Mouse (Mus musculus): ENCODE data around the gene Rln3. TPM values are rescaled to one million over a fixed set of nuclear protein-coding genes. Genes with fewer than 3 reads are reported as not detected.
A peak's percentile ranks its signal among the peaks of the same experiment; 100 is the strongest.

The Rln3 gene
- polyA plus RNA-seq, 2 experiments = not detected

DNA sequence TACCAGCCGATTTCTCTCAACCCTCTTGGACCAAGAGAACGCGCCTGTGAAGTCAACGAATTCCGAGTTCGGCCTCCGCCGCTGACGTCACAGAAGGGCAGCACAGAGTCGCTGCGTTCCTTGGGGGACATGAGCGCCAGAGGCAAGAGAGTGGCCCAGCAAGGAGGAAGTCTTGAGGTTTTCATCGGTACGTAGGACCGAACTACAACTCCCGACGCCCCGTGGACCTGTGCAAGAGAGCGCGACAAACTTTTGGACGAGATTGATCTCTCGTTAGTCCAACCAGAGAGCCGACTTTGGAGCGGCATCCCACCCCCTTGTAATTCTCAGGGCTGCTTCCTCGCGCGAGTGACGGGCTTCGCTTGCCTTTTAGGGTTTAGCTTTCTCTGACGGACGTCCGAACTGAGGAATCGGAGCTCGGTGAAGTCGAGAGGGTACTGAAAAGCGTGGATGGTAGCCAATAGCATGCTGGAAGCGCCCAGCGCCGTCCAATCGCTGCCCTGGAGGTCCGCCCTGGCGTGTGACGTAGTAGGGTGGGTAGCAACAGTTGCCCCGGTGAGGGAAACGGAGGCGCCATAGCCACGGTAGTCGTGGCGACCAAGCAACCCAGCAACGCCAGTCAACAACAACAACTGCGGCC lies 21.6 kb upstream of the Rln3 start, which contains the start of gene Rfx1:
TSS of gene Rfx1 (plus strand) at position 544 of the 640 bp plus-strand sequence.
- H3K27ac ChIP-seq = peak within 1 kb of the TSS; percentile 97
- peak; percentile 95 for ATAC-seq (ENCODE audit: insufficient read depth)
- peak; percentile 99 for DNase-seq (ENCODE audit: low read depth in 3 of 3, low spot score in 3 of 3)
- peaks cover 0 to 22% of the 10 kb centered on the region in 2 experiments for H3K4me1 ChIP-seq (replicated peaks; ENCODE audit: control insufficient read depth in 2 of 2, insufficient read depth in 2 of 2, low read length in 1 of 2)
- H3K4me2 ChIP-seq (ENCODE audit: low read depth) = peak within 1 kb of the TSS; percentile 95
- H3K4me3 ChIP-seq (ENCODE audit: insufficient read depth in 1 of 2, low read depth in 2 of 2, low read length in 2 of 2) = peak within 1 kb of the TSS; percentile 76 to 91
- H3K27me3 ChIP-seq (ENCODE audit: control insufficient read depth, insufficient read depth, low read length) = no peaks in the 10 kb centered on the region
- TF ChIP-seq CTCF (IDR thresholded peaks at IDR 0.05; ENCODE audit: low read depth) = peak; percentile 24; the same call in 1 of the 2 replicates
- TF ChIP-seq EP300 (IDR thresholded peaks at IDR 0.05; ENCODE audit: low read depth) = peak; percentile 30; the same call in 1 of the 2 replicates
- under 1% methylated on average over 51 of the region's 51 CpGs for WGBS (ENCODE audit: insufficient replicate concordance)
- H3K9me3 ChIP-seq (ENCODE audit: control insufficient read depth, low read length) = no peaks in the 10 kb centered on the region
- peak within 1 kb of the TSS; percentile 93 for H3K9ac ChIP-seq (replicated peaks)
- no peaks in the 10 kb centered on the region for H3K36me3 ChIP-seq (replicated peaks; ENCODE audit: control insufficient read depth, insufficient read depth, low read depth)

DNA sequence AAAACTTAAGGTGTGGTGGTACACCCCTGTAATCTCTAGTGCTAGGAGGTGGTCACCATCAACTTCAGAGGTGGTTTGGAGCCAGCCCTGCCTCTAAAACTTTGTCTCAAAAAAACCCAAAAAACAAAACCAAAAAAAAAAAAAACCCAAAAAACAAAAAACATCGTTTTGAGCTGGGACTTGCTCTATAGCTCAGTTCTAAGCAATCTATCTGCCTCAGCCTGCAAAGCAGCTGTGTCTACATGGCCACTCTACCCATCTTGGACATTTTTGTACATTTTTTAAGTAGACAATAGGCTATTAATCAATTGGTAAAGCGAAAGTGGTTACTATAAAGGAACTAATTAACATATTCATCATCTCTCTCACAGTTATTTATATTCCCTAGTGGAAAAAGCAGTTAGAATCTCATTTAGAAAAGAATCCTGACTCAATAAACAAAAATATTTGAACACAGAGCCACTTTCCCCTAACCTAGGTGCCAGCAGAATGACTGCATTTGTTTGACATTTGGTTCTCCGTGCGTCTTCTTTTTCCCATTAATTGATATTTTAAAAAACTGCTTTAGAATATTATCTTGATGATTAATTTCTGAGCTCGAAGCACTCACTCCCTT lies 20.8 kb upstream of the Rln3 start:
- Histone ChIP-seq H3K9ac (replicated peaks) (peak overlapping the region; percentile 85), H3K4me1 (replicated peaks; ENCODE audit: control insufficient read depth in 2 of 2, insufficient read depth in 2 of 2, low read length in 1 of 2) (peaks cover 0 to 24% of the 10 kb centered on the region in 2 experiments), H3K27ac (peak overlapping the region; percentile 97), H3K36me3 (replicated peaks; ENCODE audit: control insufficient read depth, insufficient read depth, low read depth) (no peaks in the 10 kb centered on the region), H3K4me2 (ENCODE audit: low read depth) (peak overlapping the region; percentile 95), H3K4me3 (ENCODE audit: insufficient read depth in 1 of 2, low read depth in 2 of 2, low read length in 2 of 2) (peak overlapping the region; percentile 76 to 91), H3K9me3 (ENCODE audit: control insufficient read depth, low read length) (no peaks in the 10 kb centered on the region), H3K27me3 (ENCODE audit: control insufficient read depth, insufficient read depth, low read length) (no peaks in the 10 kb centered on the region)
- ATAC-seq (ENCODE audit: insufficient read depth) = no peak
- 23% methylated on average over 5 of the region's 5 CpGs for WGBS (ENCODE audit: insufficient replicate concordance)
- TF ChIP-seq CTCF (IDR thresholded peaks at IDR 0.05; ENCODE audit: low read depth) = no peak
- TF ChIP-seq EP300 (IDR thresholded peaks at IDR 0.05; ENCODE audit: low read depth) = no peak
- no peak for DNase-seq (ENCODE audit: low read depth in 3 of 3, low spot score in 3 of 3)

DNA sequence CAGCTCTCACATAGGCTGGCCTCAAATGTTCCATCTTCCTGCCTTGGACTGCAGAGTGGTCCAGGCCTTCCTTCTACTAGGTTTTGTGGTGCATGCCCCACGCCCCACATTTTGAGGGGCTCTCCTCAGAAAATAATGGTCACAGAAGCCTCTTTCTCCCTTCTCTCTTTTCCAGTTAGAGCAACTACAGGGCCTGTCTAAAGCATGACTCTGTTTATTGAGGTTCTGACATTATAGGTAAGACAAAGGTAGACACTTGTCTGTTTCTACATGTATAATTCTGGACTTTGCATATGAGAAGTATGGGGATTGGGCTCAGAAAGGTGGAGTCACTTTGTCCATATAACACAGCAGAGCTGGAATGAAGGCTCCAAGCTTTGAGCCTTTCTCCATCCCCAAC lies 20.2 kb upstream of the Rln3 start, which contains the start of gene Gm10643:
TSS of gene Gm10643 (minus strand) at position 101 of the 400 bp plus-strand sequence.
- H3K4me1 ChIP-seq (replicated peaks; ENCODE audit: control insufficient read depth in 2 of 2, insufficient read depth in 2 of 2, low read length in 1 of 2) = peaks cover 0 to 29% of the 10 kb centered on the region in 2 experiments
- ATAC-seq (ENCODE audit: insufficient read depth) = no peak

DNA sequence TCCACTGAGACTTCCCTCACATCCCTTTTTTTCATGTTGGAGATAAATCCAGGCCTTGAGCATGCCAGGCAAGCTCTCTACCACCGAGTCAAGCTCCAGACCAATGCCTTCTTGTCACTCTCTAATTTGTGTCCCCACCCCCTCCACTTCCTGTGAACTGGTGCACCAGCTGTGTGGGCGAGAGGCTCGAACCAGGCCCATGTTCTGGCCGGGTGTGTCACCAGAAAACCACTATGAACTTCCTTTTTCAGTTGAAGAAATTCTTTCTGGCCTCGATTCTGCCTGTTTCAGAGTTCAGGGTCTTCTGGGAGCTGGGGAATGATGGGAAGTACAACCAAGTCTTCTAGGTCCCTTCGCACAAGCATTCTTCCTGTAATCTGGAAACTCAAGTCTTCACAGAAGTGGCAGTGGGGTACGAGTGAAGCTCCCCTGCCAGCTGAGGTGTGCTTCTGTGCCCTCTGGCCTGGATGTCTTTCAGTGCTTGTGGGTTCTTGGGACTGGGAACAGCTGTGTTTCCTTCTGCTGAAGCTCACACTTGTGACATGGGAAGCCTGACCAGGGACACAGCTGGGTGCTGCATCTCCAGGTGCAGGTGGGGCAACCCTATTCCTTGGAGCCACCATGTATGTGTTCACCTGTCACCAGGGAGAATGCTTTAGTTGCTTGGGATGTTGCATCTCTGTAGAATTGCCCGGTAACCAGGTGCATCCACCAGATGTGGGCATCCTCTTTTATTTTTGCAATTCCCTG lies 19.2 kb upstream of the Rln3 start:
- H3K4me1 ChIP-seq (replicated peaks; ENCODE audit: control insufficient read depth in 2 of 2, insufficient read depth in 2 of 2, low read length in 1 of 2) = peaks cover 0 to 25% of the 10 kb centered on the region in 2 experiments
- no peak overlapping the region for H3K4me3 ChIP-seq (ENCODE audit: insufficient read depth in 1 of 2, low read depth in 2 of 2, low read length in 2 of 2)
- H3K27ac ChIP-seq = no peak overlapping the region
- H3K27me3 ChIP-seq (ENCODE audit: control insufficient read depth, insufficient read depth, low read length) = no peaks in the 10 kb centered on the region
- no peaks in the 10 kb centered on the region for H3K9me3 ChIP-seq (ENCODE audit: control insufficient read depth, low read length)
- no peaks in the 10 kb centered on the region for H3K36me3 ChIP-seq (replicated peaks; ENCODE audit: control insufficient read depth, insufficient read depth, low read depth)
- H3K4me2 ChIP-seq (ENCODE audit: low read depth) = no peak overlapping the region
- WGBS (ENCODE audit: insufficient replicate concordance) = 26% methylated on average over 8 of the region's 8 CpGs
- no peak for DNase-seq (ENCODE audit: low read depth in 3 of 3, low spot score in 3 of 3)
- no peak for TF ChIP-seq EP300 (IDR thresholded peaks at IDR 0.05; ENCODE audit: low read depth)
- TF ChIP-seq CTCF (IDR thresholded peaks at IDR 0.05; ENCODE audit: low read depth) = no peak
- ATAC-seq (ENCODE audit: insufficient read depth) = no peak
- H3K9ac ChIP-seq (replicated peaks) = no peak overlapping the region

More for the DNA sequence above, 20.2 kb upstream of the Rln3 start, which contains the start of gene Gm10643:
- peak within 1 kb of the TSS; percentile 95 for H3K4me2 ChIP-seq (ENCODE audit: low read depth)
- H3K27ac ChIP-seq = peak within 1 kb of the TSS; percentile 97
- DNase-seq (ENCODE audit: low read depth in 3 of 3, low spot score in 3 of 3) = no peak
- TF ChIP-seq CTCF (IDR thresholded peaks at IDR 0.05; ENCODE audit: low read depth) = no peak
- TF ChIP-seq EP300 (IDR thresholded peaks at IDR 0.05; ENCODE audit: low read depth) = no peak
- no peaks in the 10 kb centered on the region for H3K36me3 ChIP-seq (replicated peaks; ENCODE audit: control insufficient read depth, insufficient read depth, low read depth)
- 79% methylated on average over 1 of the region's 1 CpGs for WGBS (ENCODE audit: insufficient replicate concordance)
- H3K4me3 ChIP-seq (ENCODE audit: insufficient read depth in 1 of 2, low read depth in 2 of 2, low read length in 2 of 2) = peak within 1 kb of the TSS; percentile 76 to 91
- H3K9ac ChIP-seq (replicated peaks) = peak within 1 kb of the TSS; percentile 85
- H3K27me3 ChIP-seq (ENCODE audit: control insufficient read depth, insufficient read depth, low read length) = no peaks in the 10 kb centered on the region
- H3K9me3 ChIP-seq (ENCODE audit: control insufficient read depth, low read length) = no peaks in the 10 kb centered on the region
